Mouse (Mus musculus) mature B cell (primary cell): Measurements from ENCODE around the gene Sco2.

Source experiments
- in situ Hi-C: fragments of 300-500 bp; cut with MboI; formaldehyde crosslinking; loops from 2 replicates; pipeline ENCODE4 v1.14.3; 2019

Sco2 gene

GRCm38 (mm10) chr15:89373762-89374248 lies at the start of gene Sco2:
Gene Sco2 (minus strand): TSS chr15:89373846.
- in situ Hi-C loops = no loop called here

- in situ Hi-C loops = no loop called here
Observed at GRCm38 (mm10) chr15:89421938-89422337, 48.3 kb upstream of the Sco2 start.

GRCm38 (mm10) chr15:89415282-89415681 lies 41.6 kb upstream of the Sco2 start:
- in situ Hi-C loops = no loop called here

GRCm38 (mm10) chr15:89410118-89410517 lies 36.5 kb upstream of the Sco2 start, which contains the start of gene Syce3:
Gene Syce3 (minus strand): TSS chr15:89410503.
- in situ Hi-C loops = no loop called here

- in situ Hi-C loops = no loop called here
Observed at GRCm38 (mm10) chr15:89406691-89407090, 33.0 kb upstream of the Sco2 start.

GRCm38 (mm10) chr15:89404831-89405623 lies 31.4 kb upstream of the Sco2 start:
- in situ Hi-C loops = no loop called here

- in situ Hi-C loops = no loop called here
Observed at GRCm38 (mm10) chr15:89402471-89402870, 28.8 kb upstream of the Sco2 start.

GRCm38 (mm10) chr15:89399716-89400115 lies 26.1 kb upstream of the Sco2 start:
- in situ Hi-C loops = no loop called here

- in situ Hi-C loops = no loop called here
Observed at GRCm38 (mm10) chr15:89398146-89398545, 24.5 kb upstream of the Sco2 start.

- in situ Hi-C loops = no loop called here
Observed at GRCm38 (mm10) chr15:89396883-89397282, 23.2 kb upstream of the Sco2 start.

- in situ Hi-C loops = no loop called here
Observed at GRCm38 (mm10) chr15:89390081-89390480, 16.4 kb upstream of the Sco2 start.

GRCm38 (mm10) chr15:89387127-89387526 lies 13.5 kb upstream of the Sco2 start:
- in situ Hi-C loops = no loop called here

GRCm38 (mm10) chr15:89384617-89385016 lies 11.0 kb upstream of the Sco2 start, which contains the start of gene Klhdc7b:
Gene Klhdc7b (plus strand): TSS chr15:89384917.
- in situ Hi-C loops = no loop called here

GRCm38 (mm10) chr15:89379429-89379828 lies 5.8 kb upstream of the Sco2 start:
- in situ Hi-C loops = no loop called here

- in situ Hi-C loops = no loop called here
Observed at GRCm38 (mm10) chr15:89378831-89379401, 5.3 kb upstream of the Sco2 start, which contains the start of gene Odf3b. Gene Odf3b (minus strand): TSS chr15:89379282.

- in situ Hi-C loops = no loop called here
Observed at GRCm38 (mm10) chr15:89377938-89378828, 4.5 kb upstream of the Sco2 start.

- in situ Hi-C loops = no loop called here
Observed at GRCm38 (mm10) chr15:89377362-89377761, 3.7 kb upstream of the Sco2 start.

GRCm38 (mm10) chr15:89376957-89377356 lies 3.3 kb upstream of the Sco2 start, which contains the start of gene Tymp:
Gene Tymp (minus strand): TSS chr15:89377039.
- in situ Hi-C loops = no loop called here

- in situ Hi-C loops = no loop called here
Observed at GRCm38 (mm10) chr15:89376040-89376439, 2.4 kb upstream of the Sco2 start.

- in situ Hi-C loops = no loop called here
Observed at GRCm38 (mm10) chr15:89374801-89375534, 1.3 kb upstream of the Sco2 start.

GRCm38 (mm10) chr15:89374340-89374739 lies 694 bp upstream of the Sco2 start:
- in situ Hi-C loops = no loop called here
